Mouse (Mus musculus) lung, postnatal 0 days (tissue): ENCODE data around the gene Abtb2.

Source experiments
- CTCF ChIP-seq: IDR thresholded peaks from 2 replicates; pipeline ENCODE4 v1.5.1; 2016; ENCODE audit warnings: antibody characterized with exemption, mild to moderate bottlenecking
- EP300 ChIP-seq: IDR thresholded peaks from 2 replicates; pipeline ENCODE4 v1.6.1; 2016; ENCODE audit warnings: antibody characterized with exemption, mild to moderate bottlenecking, control low read depth

- no peak for TF ChIP-seq CTCF
- TF ChIP-seq EP300, result no peak
Observed at GRCm38 (mm10) chr2:103586423-103586822, 20.3 kb downstream of the Abtb2 start.
